Mouse (Mus musculus): Measurements from ENCODE around the gene Zkscan14.
"Not testable (repeated sequence)": the region's sequence is repeated elsewhere in the genome, so short reads cannot be mapped to it uniquely, and the experiment has no call there.

The Zkscan14 gene

GRCm38 (mm10) chr5:145201321-145201991, at the start of gene Zkscan14:
Gene Zkscan14 (minus strand): TSS chr5:145201868.
- in situ Hi-C loops (cut with MseI, MboI), result no loop called here

GRCm38 (mm10) chr5:145249520-145249919, 47.9 kb upstream of the Zkscan14 start:
- in situ Hi-C loops (cut with MseI, MboI), result no loop called here

- in situ Hi-C loops (cut with MseI, MboI), result no loop called here
Measured at GRCm38 (mm10) chr5:145234636-145235035, 33.0 kb upstream of the Zkscan14 start.

GRCm38 (mm10) chr5:145231893-145232411, 30.3 kb upstream of the Zkscan14 start:
- in situ Hi-C loops (cut with MseI, MboI), result no loop called here

- in situ Hi-C loops (cut with MseI, MboI), result no loop called here
Measured at GRCm38 (mm10) chr5:145231367-145231871, 29.8 kb upstream of the Zkscan14 start, which contains the start of gene Zfp655. Gene Zfp655 (plus strand): TSS chr5:145231715.

- in situ Hi-C loops (cut with MseI, MboI), result no loop called here
Measured at GRCm38 (mm10) chr5:145230641-145231040, 29.0 kb upstream of the Zkscan14 start.

GRCm38 (mm10) chr5:145229283-145229682, 27.6 kb upstream of the Zkscan14 start:
- in situ Hi-C loops (cut with MseI, MboI), result not testable (repeated sequence)

- in situ Hi-C loops (cut with MseI, MboI), result no loop called here
Measured at GRCm38 (mm10) chr5:145226453-145226852, 24.8 kb upstream of the Zkscan14 start.

GRCm38 (mm10) chr5:145223395-145223794, 21.7 kb upstream of the Zkscan14 start:
- in situ Hi-C loops (cut with MseI, MboI), result no loop called here

- in situ Hi-C loops (cut with MseI, MboI), result no loop called here
Measured at GRCm38 (mm10) chr5:145222840-145223239, 21.2 kb upstream of the Zkscan14 start.

- in situ Hi-C loops (cut with MseI, MboI), result loop anchor here in 1 of 2 experiments (10.0 kb wide), 1 partner anchor 145 kb away; no protein-coding TSS in a partner anchor
Measured at GRCm38 (mm10) chr5:145219981-145220380, 18.3 kb upstream of the Zkscan14 start.

- in situ Hi-C loops (cut with MseI, MboI), result loop anchor here in 1 of 2 experiments (10.0 kb wide), 1 partner anchor 146 kb away; no protein-coding TSS in a partner anchor
Measured at GRCm38 (mm10) chr5:145218671-145219070, 17.0 kb upstream of the Zkscan14 start.

- in situ Hi-C loops (cut with MseI, MboI), result loop anchor here in 1 of 2 experiments (10.0 kb wide), 1 partner anchor 147 kb away; no protein-coding TSS in a partner anchor
Measured at GRCm38 (mm10) chr5:145218206-145218605, 16.5 kb upstream of the Zkscan14 start.

GRCm38 (mm10) chr5:145217746-145218145, 16.1 kb upstream of the Zkscan14 start:
- in situ Hi-C loops (cut with MseI, MboI), result loop anchor here in 1 of 2 experiments (10.0 kb wide), 1 partner anchor 147 kb away; no protein-coding TSS in a partner anchor

- in situ Hi-C loops (cut with MseI, MboI), result loop anchor here in 1 of 2 experiments (10.0 kb wide), 1 partner anchor 150 kb away; no protein-coding TSS in a partner anchor
Measured at GRCm38 (mm10) chr5:145214679-145215078, 13.0 kb upstream of the Zkscan14 start.

GRCm38 (mm10) chr5:145213505-145213904, 11.8 kb upstream of the Zkscan14 start:
- in situ Hi-C loops (cut with MseI, MboI), result loop anchor here in 1 of 2 experiments (10.0 kb wide), 1 partner anchor 151 kb away; no protein-coding TSS in a partner anchor

- in situ Hi-C loops (cut with MseI, MboI), result loop anchor here in 1 of 2 experiments (10.0 kb wide), 1 partner anchor 153 kb away; no protein-coding TSS in a partner anchor
Measured at GRCm38 (mm10) chr5:145212216-145212615, 10.5 kb upstream of the Zkscan14 start.

GRCm38 (mm10) chr5:145211340-145211739, 9.7 kb upstream of the Zkscan14 start:
- in situ Hi-C loops (cut with MseI, MboI), result loop anchor here in 1 of 2 experiments (10.0 kb wide), 1 partner anchor 153 kb away; no protein-coding TSS in a partner anchor

- in situ Hi-C loops (cut with MseI, MboI), result not testable (repeated sequence)
Measured at GRCm38 (mm10) chr5:145208391-145208790, 6.7 kb upstream of the Zkscan14 start.

GRCm38 (mm10) chr5:145207954-145208353, 6.3 kb upstream of the Zkscan14 start:
- in situ Hi-C loops (cut with MseI, MboI), result no loop called here

- in situ Hi-C loops (cut with MseI, MboI), result no loop called here
Measured at GRCm38 (mm10) chr5:145207385-145207784, 5.7 kb upstream of the Zkscan14 start.

- in situ Hi-C loops (cut with MseI, MboI), result no loop called here
Measured at GRCm38 (mm10) chr5:145205041-145205440, 3.4 kb upstream of the Zkscan14 start.
